Mouse (Mus musculus) MEL (cell line): ENCODE measurements around the gene Nt5c2. TPM values are rescaled to one million over a fixed set of nuclear protein-coding genes. Genes with fewer than 3 reads are reported as not detected.

Experiments
- DNase-seq: peaks from one replicate; pipeline ENCODE4 v3.0.0; 2011; ENCODE audit warnings: low read depth, low spot score
- H3K27ac ChIP-seq: 2 replicates; pipeline ENCODE4 v1.5.1; 2012; ENCODE audit warnings: low read depth, mild to moderate bottlenecking, control low read depth, low read length, moderate library complexity; ENCODE audit not compliant: control insufficient read depth
- H3K27me3 ChIP-seq, 2 experiments: fragments of 150-350 bp in 1 of 2; sonication (generic) in 1 of 2; 2 replicates each; pipeline ENCODE4 v1.6.1; 2012; ENCODE audit warnings: low read length in 2 of 2, mild to moderate bottlenecking in 2 of 2, improper control_type of control experiment in 1 of 2, moderate library complexity in 1 of 2; ENCODE audit not compliant: insufficient read depth in 2 of 2, control insufficient read depth in 1 of 2
- H3K36me3 ChIP-seq, 2 experiments: 2 replicates each; pipeline ENCODE4 v1.6.1; 2012 to 2014; ENCODE audit warnings: low read length in 2 of 2, improper control_type of control experiment in 1 of 2, inconsistent platforms in 1 of 2, mild to moderate bottlenecking in 1 of 2; ENCODE audit not compliant: insufficient read depth in 2 of 2, control insufficient read depth in 1 of 2
- H3K4me1 ChIP-seq, 2 experiments: fragments of 150-350 bp in 1 of 2; sonication (generic) in 1 of 2; 2 replicates each; pipeline ENCODE4 v1.6.1; 2012; ENCODE audit warnings: low read length in 2 of 2, improper control_type of control experiment in 1 of 2, mild to moderate bottlenecking in 1 of 2; ENCODE audit not compliant: insufficient read depth in 2 of 2, control insufficient read depth in 1 of 2
- H3K4me3 ChIP-seq, 2 experiments: fragments of 150-350 bp in 1 of 2; sonication (generic) in 1 of 2; 2 replicates each; pipeline ENCODE4 v1.5.1; 2012; ENCODE audit warnings: low read depth in 2 of 2, low read length in 2 of 2, mild to moderate bottlenecking in 2 of 2, moderate library complexity in 2 of 2, control low read depth in 1 of 2, improper control_type of control experiment in 1 of 2; ENCODE audit not compliant: control insufficient read depth in 1 of 2, insufficient read depth in 1 of 2
- H3K79me2 ChIP-seq: 2 replicates; pipeline ENCODE4 v1.6.1; 2012; ENCODE audit warnings: mild to moderate bottlenecking, low read length, moderate library complexity; ENCODE audit not compliant: control insufficient read depth, poor library complexity, insufficient read depth
- H3K9ac ChIP-seq: 2 replicates; pipeline ENCODE4 v1.6.1; 2012; ENCODE audit warnings: low read depth, mild to moderate bottlenecking, control low read depth, low read length, moderate library complexity; ENCODE audit not compliant: control insufficient read depth, poor library complexity, severe bottlenecking
- H3K9me3 ChIP-seq: fragments of 150-350 bp; sonication (generic); replicated peaks from 2 replicates; pipeline ENCODE4 v1.6.1; 2012; ENCODE audit warnings: mild to moderate bottlenecking, low read length, improper control_type of control experiment, moderate library complexity; ENCODE audit not compliant: insufficient read depth
- CHD2 ChIP-seq: IDR thresholded peaks from 2 replicates; pipeline ENCODE4 v1.6.1; 2011; ENCODE audit warnings: low read length, improper control_type of control experiment
- E2F4 ChIP-seq: IDR thresholded peaks from 2 replicates; pipeline ENCODE4 v1.6.1; 2011; ENCODE audit warnings: low read depth, low read length, improper control_type of control experiment, borderline replicate concordance
- ELF1 ChIP-seq: IDR thresholded peaks from 2 replicates; pipeline ENCODE4 v1.6.1; 2014; ENCODE audit warnings: low read depth, mild to moderate bottlenecking, inconsistent platforms, low read length, improper control_type of control experiment, moderate library complexity
- EP300 ChIP-seq, 2 experiments: IDR thresholded peaks; 2 replicates each; pipeline ENCODE4 v1.6.1; 2011; ENCODE audit warnings: improper control_type of control experiment in 2 of 2, low read length in 2 of 2, low read depth in 1 of 2, mild to moderate bottlenecking in 1 of 2
- ETS1 ChIP-seq: IDR thresholded peaks from 2 replicates; pipeline ENCODE4 v1.6.1; 2012; ENCODE audit warnings: low read depth, mild to moderate bottlenecking, inconsistent platforms, low read length, improper control_type of control experiment, moderate library complexity
- GABPA ChIP-seq: IDR thresholded peaks from 2 replicates; pipeline ENCODE4 v1.6.1; 2012; ENCODE audit warnings: low read depth, mild to moderate bottlenecking, inconsistent platforms, low read length, improper control_type of control experiment, moderate library complexity
- JUND ChIP-seq: IDR thresholded peaks from 2 replicates; pipeline ENCODE4 v1.6.1; 2011; ENCODE audit warnings: low read depth, mild to moderate bottlenecking, improper control_type of control experiment, low read length
- KAT2A ChIP-seq: conservative IDR thresholded peaks from 2 replicates; pipeline ENCODE4 v1.6.1; 2012; ENCODE audit warnings: low read depth, low read length, improper control_type of control experiment, inconsistent platforms
- MAFK ChIP-seq: IDR thresholded peaks from 2 replicates; pipeline ENCODE4 v1.6.1; 2011; ENCODE audit warnings: low read depth, mild to moderate bottlenecking, low read length, improper control_type of control experiment, borderline replicate concordance
- MEF2A ChIP-seq: IDR thresholded peaks from 2 replicates; pipeline ENCODE4 v1.6.1; 2014; ENCODE audit warnings: low read depth, mild to moderate bottlenecking, inconsistent platforms, low read length, improper control_type of control experiment; ENCODE audit not compliant: poor library complexity, insufficient replicate concordance, severe bottlenecking; ENCODE audit errors: extremely low read depth
- MXI1 ChIP-seq: IDR thresholded peaks from 2 replicates; pipeline ENCODE4 v1.6.1; 2011; ENCODE audit warnings: mild to moderate bottlenecking, low read depth, low read length, improper control_type of control experiment
- MYC ChIP-seq: IDR thresholded peaks from 2 replicates; pipeline ENCODE4 v1.6.1; 2011; ENCODE audit warnings: low read depth, mild to moderate bottlenecking, low read length, improper control_type of control experiment, moderate library complexity
- POLR2AphosphoS2 ChIP-seq: IDR thresholded peaks from 2 replicates; pipeline ENCODE4 v1.6.1; 2011; ENCODE audit warnings: low read length, improper control_type of control experiment
- RCOR1 ChIP-seq: IDR thresholded peaks from 2 replicates; pipeline ENCODE4 v1.6.1; 2012; ENCODE audit warnings: low read depth, mild to moderate bottlenecking, inconsistent platforms, low read length, improper control_type of control experiment
- SIN3A ChIP-seq: IDR thresholded peaks from 2 replicates; pipeline ENCODE4 v1.6.1; 2012; ENCODE audit warnings: low read length, improper control_type of control experiment, inconsistent platforms
- SMC3 ChIP-seq: IDR thresholded peaks from 2 replicates; pipeline ENCODE4 v1.6.1; 2011; ENCODE audit warnings: low read depth, low read length, improper control_type of control experiment
- TBP ChIP-seq: IDR thresholded peaks from 2 replicates; pipeline ENCODE4 v1.8.0; 2011; ENCODE audit warnings: low read depth, low read length, improper control_type of control experiment
- USF1 ChIP-seq: IDR thresholded peaks from 2 replicates; pipeline ENCODE4 v1.6.1; 2014; ENCODE audit warnings: low read depth, mild to moderate bottlenecking, inconsistent platforms, low read length, improper control_type of control experiment, moderate library complexity
- USF2 ChIP-seq, 2 experiments: IDR thresholded peaks; 2 replicates each; pipeline ENCODE4 v1.6.1; 2011 to 2012; ENCODE audit warnings: improper control_type of control experiment in 2 of 2, low read length in 2 of 2, borderline replicate concordance in 1 of 2, inconsistent platforms in 1 of 2, low read depth in 1 of 2, mild to moderate bottlenecking in 1 of 2; ENCODE audit not compliant: insufficient read depth in 1 of 2
- ZC3H11A ChIP-seq: IDR thresholded peaks from 2 replicates; pipeline ENCODE4 v1.6.1; 2012; ENCODE audit warnings: low read depth, mild to moderate bottlenecking, inconsistent platforms, low read length, improper control_type of control experiment
- polyA plus RNA-seq, 2 experiments: library from polyadenylated mRNA; stranded (reverse) in 1 of 2; unstranded in 1 of 2; fragments of >175 nt in 1 of 2; fragments of >200 nt in 1 of 2; gene quantifications; 2 replicates each; pipeline versions ENCODE4 v1.2.1 to v1.2.4; 2012; ENCODE audit warnings: low replicate concordance in 2 of 2, low read depth in 1 of 2; ENCODE audit not compliant: insufficient read length in 2 of 2, insufficient read depth in 1 of 2, missing spikeins in 1 of 2
- total RNA-seq: library from RNA; depleted of rRNA; stranded (reverse); fragments of 300-350 nt; gene quantifications from 2 replicates; pipeline ENCODE4 v1.2.3, GENCODE M21; 2012

Nt5c2 gene
- total and polyA plus RNA-seq, 3 experiments: 64.6 to 455 (median 147) TPM

DNA sequence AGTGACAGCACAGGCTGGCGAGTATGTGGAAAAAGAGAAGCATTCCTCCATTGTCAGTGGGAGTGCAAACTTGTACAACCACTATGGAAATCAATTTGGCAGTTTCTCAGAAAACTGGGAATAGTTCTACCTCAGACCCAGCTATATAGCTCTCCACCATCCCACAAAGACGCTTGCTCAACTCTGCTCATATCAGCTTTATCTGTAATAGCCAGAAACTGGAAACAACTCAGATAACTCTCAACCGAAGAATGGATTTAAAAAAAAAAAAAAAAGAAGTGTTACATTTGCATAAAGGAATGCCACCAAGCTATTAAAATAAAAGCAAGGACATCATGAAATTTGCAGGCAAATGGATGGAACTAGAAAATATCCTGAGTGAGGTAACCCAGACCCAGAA lies 103.5 kb downstream of the Nt5c2 start (continued):
- TF ChIP-seq MAFK: peak; percentile 55; the same call in 1 of the 2 replicates
- 0 out of 2 replicates have a peak, but pooled peaks have one; percentile 31 for TF ChIP-seq ELF1
- no peak for TF ChIP-seq MEF2A
- TF ChIP-seq SIN3A: no peak

DNA sequence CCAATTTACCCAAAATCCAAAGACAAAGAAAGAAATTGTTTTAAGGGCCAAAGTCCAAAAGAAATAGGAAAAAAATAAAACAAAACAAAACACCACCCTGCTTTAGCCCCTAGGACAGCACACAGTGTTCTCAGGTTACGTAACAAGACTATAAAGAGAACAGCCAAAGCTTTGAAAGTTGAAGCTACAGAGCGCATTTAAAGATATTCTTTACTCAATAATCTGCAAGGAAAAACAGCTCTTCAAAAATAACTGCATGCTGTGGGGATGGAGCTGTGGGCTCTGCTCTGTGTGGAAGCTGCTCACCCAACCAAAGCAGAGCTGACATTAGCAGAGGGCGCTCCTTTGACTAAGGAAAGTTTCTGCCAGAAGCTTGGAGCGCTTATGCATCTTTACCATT lies 106.0 kb downstream of the Nt5c2 start:
- H3K79me2 ChIP-seq: peaks cover 11% of the 10 kb centered on the region
- H3K9me3 ChIP-seq: no peaks in the 10 kb centered on the region
- H3K4me3 ChIP-seq: no peak overlapping the region
- TF ChIP-seq ELF1: no peak
- TF ChIP-seq MEF2A: no peak
- no peak for TF ChIP-seq USF1
- no peak for DNase-seq
- no peaks in the 10 kb centered on the region for H3K27me3 ChIP-seq
- peaks cover 35 to 49% of the 10 kb centered on the region in 2 experiments for H3K4me1 ChIP-seq
- H3K27ac ChIP-seq: no peak overlapping the region
- H3K9ac ChIP-seq: no peak overlapping the region
- peaks cover 14 to 60% of the 10 kb centered on the region in 2 experiments for H3K36me3 ChIP-seq

DNA sequence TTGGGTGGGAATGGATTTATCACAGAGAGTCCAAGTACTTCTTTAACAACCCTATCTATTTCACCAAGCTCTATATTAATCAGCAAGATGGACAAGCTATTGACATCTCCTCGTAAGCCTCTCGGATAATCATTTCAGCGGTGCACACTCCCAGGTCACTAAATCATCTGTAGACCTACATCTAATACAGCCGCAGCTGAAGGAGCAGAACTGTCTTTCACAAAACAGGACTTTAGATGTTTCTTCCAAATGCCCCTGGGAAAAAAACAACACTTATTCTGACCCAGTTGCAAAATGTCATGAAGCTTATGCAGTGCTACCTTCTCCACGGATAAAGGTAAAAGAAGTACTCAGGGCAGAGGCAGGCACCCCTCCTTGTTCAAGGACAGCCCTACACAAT lies 106.7 kb downstream of the Nt5c2 start:
- no peak overlapping the region for H3K27ac ChIP-seq
- H3K27me3 ChIP-seq: no peaks in the 10 kb centered on the region
- H3K4me3 ChIP-seq: no peak overlapping the region
- DNase-seq: no peak
- TF ChIP-seq USF2 (IDR thresholded peaks at IDR 0.05; ENCODE audit: borderline replicate concordance in 1 of 2, insufficient read depth in 1 of 2, low read depth in 1 of 2, low read length in 2 of 2) (no peak), KAT2A (no peak), JUND (no peak), SMC3 (no peak), ETS1 (no peak), CHD2 (no peak), MXI1 (no peak), E2F4 (no peak), ZC3H11A (no peak), GABPA (no peak), EP300 (IDR thresholded peaks at IDR 0.05; ENCODE audit: low read depth in 1 of 2, low read length in 2 of 2) (no peak), MEF2A (no peak), POLR2AphosphoS2 (no peak), MYC (no peak), TBP (no peak), RCOR1 (no peak)
- no peak overlapping the region for H3K9ac ChIP-seq
- H3K79me2 ChIP-seq: peaks cover 11% of the 10 kb centered on the region
- peaks cover 15 to 65% of the 10 kb centered on the region in 2 experiments for H3K36me3 ChIP-seq
- H3K9me3 ChIP-seq: no peaks in the 10 kb centered on the region
- peaks cover 35 to 50% of the 10 kb centered on the region in 2 experiments for H3K4me1 ChIP-seq
